Mouse (Mus musculus) embryonic fibroblast, embryonic 13.5 days (primary cell): ENCODE results near the gene Gm6526. TPM values are rescaled to one million over a fixed set of nuclear protein-coding genes. Genes with fewer than 3 reads are reported as not detected.
"Not testable (repeated sequence)": the region's sequence is repeated elsewhere in the genome, so short reads cannot be mapped to it uniquely, and the experiment has no call there.

Source experiments
- H3K27ac ChIP-seq: 2 replicates; pipeline ENCODE4 v1.5.1; 2012; ENCODE audit warnings: low read length, control low read depth, inconsistent platforms; ENCODE audit not compliant: insufficient read depth
- H3K4me1 ChIP-seq: 2 replicates; pipeline ENCODE4 v1.6.1; 2011; ENCODE audit warnings: low read length; ENCODE audit not compliant: control insufficient read depth, insufficient read depth
- H3K4me3 ChIP-seq: 2 replicates; pipeline ENCODE4 v1.5.1; 2011; ENCODE audit warnings: mild to moderate bottlenecking, control low read depth, low read length; ENCODE audit not compliant: insufficient read depth
- CTCF ChIP-seq: IDR thresholded peaks from 2 replicates; pipeline ENCODE4 v1.5.1; 2011; ENCODE audit warnings: mild to moderate bottlenecking, control low read depth, low read length, moderate library complexity, borderline replicate concordance; ENCODE audit not compliant: insufficient read depth
- POLR2A ChIP-seq: IDR thresholded peaks from 2 replicates; pipeline ENCODE4 v1.6.1; 2011; ENCODE audit warnings: low read depth, mild to moderate bottlenecking, control low read depth, low read length, moderate library complexity
- polyA plus RNA-seq: library from polyadenylated mRNA; stranded (reverse); fragments of >200 nt; gene quantifications from 2 replicates; pipeline ENCODE4 v1.2.4, GENCODE M21; 2011; ENCODE audit warnings: low read depth; ENCODE audit not compliant: missing spikeins, insufficient read length

Gene Gm6526
- not detected in 2 replicates for polyA plus RNA-seq

DNA sequence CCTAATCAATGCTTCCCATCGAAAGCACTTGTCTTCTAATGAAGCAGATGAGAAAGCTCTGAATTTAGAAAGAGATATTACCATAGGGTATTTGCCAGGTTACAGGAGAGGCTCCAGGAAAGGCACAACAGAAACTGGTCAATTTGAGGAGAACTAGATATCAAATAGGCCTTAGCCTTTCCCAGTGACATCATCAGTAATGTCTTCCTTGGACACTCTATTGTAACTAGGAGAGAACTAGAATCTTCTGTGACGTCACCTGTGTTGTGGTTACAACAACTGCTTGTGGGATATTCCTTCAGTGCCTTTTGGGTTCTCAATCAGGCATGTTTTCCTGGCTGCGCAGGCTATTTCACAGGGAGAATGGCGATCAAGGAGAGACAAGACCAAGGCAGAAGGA is at the start of gene Gm6526:
Gene Gm6526, plus strand, starts transcription at position 301 of the 400 bp plus-strand sequence.
- not testable (repeated sequence) for H3K4me1 ChIP-seq, H3K27ac ChIP-seq

DNA sequence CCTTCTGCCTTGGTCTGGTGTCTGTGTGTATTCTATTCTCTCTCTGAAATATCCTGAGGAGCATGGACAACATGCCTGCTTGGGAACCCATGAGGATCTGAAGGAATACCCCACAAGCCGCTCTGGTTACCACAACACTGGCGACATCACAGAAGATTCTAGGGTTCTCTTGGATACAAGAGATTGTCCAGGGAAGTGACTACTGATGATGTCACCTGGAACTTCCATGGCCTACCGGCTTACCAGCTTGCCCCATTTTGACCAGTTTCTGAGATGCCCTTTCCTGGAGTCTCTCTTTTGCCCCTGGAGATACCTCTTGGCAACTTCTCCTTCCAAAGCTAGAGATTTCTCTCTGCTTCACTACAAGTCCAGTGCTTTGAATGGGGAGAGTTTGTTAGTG is 20.3 kb upstream of the Gm6526 start, which contains the start of gene Gm16506:
Gene Gm16506, minus strand, starts transcription at position 101 of the 400 bp plus-strand sequence.
- not testable (repeated sequence) for H3K4me3 ChIP-seq, H3K27ac ChIP-seq

More for the DNA sequence above, at the start of gene Gm6526:
- H3K4me3 ChIP-seq = not testable (repeated sequence)

GRCm38 (mm10) chr14:43784645-43785044 is 37.0 kb downstream of the Gm6526 start, which contains the start of gene Gm8180:
Gm8180 (minus strand) TSS chr14:43784745.
- H3K27ac ChIP-seq, H3K4me1 ChIP-seq, H3K4me3 ChIP-seq: not testable (repeated sequence)

More for the DNA sequence above, 20.3 kb upstream of the Gm6526 start, which contains the start of gene Gm16506:
- not testable (repeated sequence) for H3K4me1 ChIP-seq

DNA sequence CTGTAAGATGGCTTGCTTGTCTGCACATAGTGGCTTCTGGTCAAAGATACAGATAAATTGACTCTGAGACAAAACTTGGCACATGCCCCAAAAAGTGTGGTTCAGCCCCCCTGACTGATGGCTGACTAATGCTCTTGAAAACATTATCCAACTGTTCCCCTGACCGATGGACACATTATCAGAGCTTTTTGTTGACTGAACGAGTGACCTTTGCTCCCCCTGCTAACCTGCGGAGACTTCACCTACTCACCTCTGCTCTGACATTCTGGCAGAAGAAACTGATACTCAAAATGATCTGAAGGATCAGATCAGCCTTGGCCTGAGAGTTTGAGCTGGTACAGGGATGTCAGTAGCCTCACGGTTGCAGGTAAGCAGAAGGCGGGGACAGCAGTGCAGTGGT is 46.1 kb downstream of the Gm6526 start:
- not testable (repeated sequence) for H3K4me3 ChIP-seq, H3K27ac ChIP-seq, H3K4me1 ChIP-seq

GRCm38 (mm10) chr14:43796069-43796904 is 48.6 kb downstream of the Gm6526 start:
- no peak overlapping the region for H3K27ac ChIP-seq
- no peaks in the 10 kb centered on the region for H3K4me1 ChIP-seq
- no peak overlapping the region for H3K4me3 ChIP-seq
- TF ChIP-seq POLR2A = no peak
- no peak for TF ChIP-seq CTCF

DNA sequence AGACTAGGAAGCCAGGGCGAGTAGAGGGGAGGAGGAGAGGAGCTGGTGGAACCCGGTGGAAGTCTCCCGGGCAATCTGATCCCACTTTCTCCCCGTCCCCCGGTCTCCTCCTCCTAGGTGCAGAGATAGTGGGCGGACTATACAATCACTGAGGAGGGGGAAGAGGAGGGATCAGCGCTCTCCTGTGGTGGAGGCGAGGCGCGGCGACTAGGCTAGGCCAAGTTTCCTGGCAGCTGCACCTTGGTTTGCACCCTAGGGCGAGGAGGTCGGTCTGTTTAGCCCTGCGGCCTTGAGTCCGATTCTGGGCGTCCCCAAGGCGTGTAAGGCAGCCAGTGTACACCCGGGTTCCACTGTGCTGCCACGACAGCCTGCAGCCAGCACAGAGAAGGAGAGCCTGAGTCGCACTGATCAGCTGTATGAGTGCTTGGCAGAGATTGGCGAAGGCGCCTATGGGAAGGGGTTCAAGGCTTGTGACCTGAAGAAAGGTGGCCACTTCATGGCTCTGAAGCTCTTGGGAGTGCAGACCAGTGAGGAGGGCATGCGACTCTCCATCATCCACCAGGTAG is 49.3 kb downstream of the Gm6526 start:
- not testable (repeated sequence) for H3K4me1 ChIP-seq, H3K27ac ChIP-seq, H3K4me3 ChIP-seq

GRCm38 (mm10) chr14:43804435-43804834 is 56.8 kb downstream of the Gm6526 start:
- H3K27ac ChIP-seq, H3K4me3 ChIP-seq, H3K4me1 ChIP-seq: not testable (repeated sequence)

Other genes with a start within 250 kb of the Gm6526 start
- not detected in 2 replicates for gene Gm5799, start 204.3 kb upstream of the Gm6526 start, polyA plus RNA-seq
- gene Gm17654, start 168.7 kb upstream of the Gm6526 start, polyA plus RNA-seq = not detected in 2 replicates
- gene Gm10375, start 139.9 kb upstream of the Gm6526 start, polyA plus RNA-seq = not detected in 2 replicates
- not detected in 2 replicates for gene Gm8165, start 70.7 kb upstream of the Gm6526 start, polyA plus RNA-seq
- 4.2 and 8.1 TPM in 2 replicates for gene Gm7324, start 50.0 kb upstream of the Gm6526 start, polyA plus RNA-seq
- gene Gm16506, start 20.4 kb upstream of the Gm6526 start, polyA plus RNA-seq = not detected in 2 replicates
- gene Gm8180, start 36.9 kb downstream of the Gm6526 start, polyA plus RNA-seq = not detected in 2 replicates
- gene Ear1, start 127.7 kb downstream of the Gm6526 start, polyA plus RNA-seq = not detected in 2 replicates
- not detected in 2 replicates for gene Ear10, start 175.7 kb downstream of the Gm6526 start, polyA plus RNA-seq
- 2.7 and 3.4 TPM in 2 replicates for gene Gm8113, start 177.5 kb downstream of the Gm6526 start, polyA plus RNA-seq
- not detected in 2 replicates for gene Ang5, start 209.2 kb downstream of the Gm6526 start, polyA plus RNA-seq